Mouse (Mus musculus) lung, postnatal 0 days (tissue): ENCODE measurements around the gene Tns4.

Source experiments
- CTCF ChIP-seq: IDR thresholded peaks from 2 replicates; pipeline ENCODE4 v1.5.1; 2016; ENCODE audit warnings: antibody characterized with exemption, mild to moderate bottlenecking
- EP300 ChIP-seq: IDR thresholded peaks from 2 replicates; pipeline ENCODE4 v1.6.1; 2016; ENCODE audit warnings: antibody characterized with exemption, mild to moderate bottlenecking, control low read depth

GRCm38 (mm10) chr11:99084366-99084765, 4.7 kb downstream of the Tns4 start:
- TF ChIP-seq CTCF (no peak), EP300 (no peak)
